Mouse (Mus musculus) cerebellum, adult 11-12 months (tissue): Measurements from ENCODE around the gene Vmn1r14.
"Not testable (repeated sequence)": the region's sequence is repeated elsewhere in the genome, so short reads cannot be mapped to it uniquely, and the experiment has no call there.

Experiments
- DNase-seq: peaks from one replicate; pipeline ENCODE4 v3.0.0; 2022

Gene Vmn1r14

GRCm38 (mm10) chr6:57231386-57231785, at the start of gene Vmn1r14:
Gene Vmn1r14, plus strand, starts transcription at chr6:57231686.
- DNase-seq: no peak

- not testable (repeated sequence) for DNase-seq
Measured at GRCm38 (mm10) chr6:57190016-57190415, 41.5 kb upstream of the Vmn1r14 start.

DNA sequence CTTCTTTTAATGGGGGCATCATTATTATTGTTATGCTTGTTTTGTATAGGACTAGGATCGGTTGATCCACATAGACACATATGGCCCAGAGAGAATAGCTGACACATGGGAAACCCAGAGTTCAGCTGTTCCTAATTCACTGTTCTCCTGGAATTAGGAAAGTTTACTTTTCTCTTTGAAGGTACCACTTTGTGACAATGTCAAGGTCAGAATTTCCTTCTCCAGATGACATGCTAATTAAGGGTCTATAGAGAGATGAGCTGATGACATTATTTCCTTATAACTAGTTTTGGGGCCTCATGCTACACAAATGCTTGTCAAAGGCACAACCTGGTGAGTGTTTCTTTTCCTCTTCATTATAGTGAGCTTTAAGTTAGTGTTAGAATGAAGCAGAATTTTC, 28.5 kb upstream of the Vmn1r14 start, which contains the start of gene Vmn1r13:
Vmn1r13 (plus strand) TSS at position 301 of the 400 bp plus-strand sequence.
- not testable (repeated sequence) for DNase-seq

DNA sequence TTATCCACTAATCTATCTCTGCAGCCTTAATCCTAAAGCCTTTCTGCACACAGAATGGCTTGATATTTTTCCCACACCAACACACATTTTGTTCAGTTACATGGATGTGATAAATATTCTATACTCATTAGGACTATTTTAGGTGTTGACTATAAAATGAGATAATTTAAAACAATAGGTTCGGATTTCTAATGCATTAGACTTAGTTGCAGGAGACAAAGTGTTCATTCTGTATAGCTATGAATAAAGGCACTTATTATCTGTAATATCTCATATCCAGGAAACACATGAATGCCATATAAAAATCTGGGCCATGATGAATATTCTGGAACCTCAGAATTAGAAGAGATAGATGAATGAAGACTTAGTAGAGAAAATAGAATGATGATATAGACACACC, 26.2 kb downstream of the Vmn1r14 start, which contains the start of gene Vmn1r15:
Vmn1r15 (plus strand) TSS at position 301 of the 400 bp plus-strand sequence.
- no peak for DNase-seq

GRCm38 (mm10) chr6:57260990-57261389, 29.5 kb downstream of the Vmn1r14 start:
- DNase-seq: no peak

DNA sequence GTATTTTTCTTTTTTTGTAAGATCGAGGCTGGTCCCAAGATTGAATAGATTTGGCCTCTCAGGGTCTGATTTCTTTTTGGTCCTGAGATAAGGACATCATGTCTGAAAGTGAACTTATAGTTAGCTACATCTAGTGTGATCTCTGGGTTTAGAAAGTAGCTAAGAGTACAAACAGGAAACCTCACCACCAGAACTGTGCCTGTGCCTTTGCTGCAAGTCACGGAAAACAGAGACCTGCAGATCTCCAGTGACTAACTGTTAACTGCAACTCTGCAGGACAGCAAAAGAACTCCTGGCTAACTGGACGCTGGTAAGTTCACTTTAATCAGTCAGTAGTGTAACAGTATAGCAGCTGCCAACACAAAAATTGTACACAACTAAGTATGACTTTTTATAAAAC, 40.4 kb downstream of the Vmn1r14 start:
- DNase-seq: no peak

GRCm38 (mm10) chr6:57272517-57272916, 41.0 kb downstream of the Vmn1r14 start:
- no peak for DNase-seq

DNA sequence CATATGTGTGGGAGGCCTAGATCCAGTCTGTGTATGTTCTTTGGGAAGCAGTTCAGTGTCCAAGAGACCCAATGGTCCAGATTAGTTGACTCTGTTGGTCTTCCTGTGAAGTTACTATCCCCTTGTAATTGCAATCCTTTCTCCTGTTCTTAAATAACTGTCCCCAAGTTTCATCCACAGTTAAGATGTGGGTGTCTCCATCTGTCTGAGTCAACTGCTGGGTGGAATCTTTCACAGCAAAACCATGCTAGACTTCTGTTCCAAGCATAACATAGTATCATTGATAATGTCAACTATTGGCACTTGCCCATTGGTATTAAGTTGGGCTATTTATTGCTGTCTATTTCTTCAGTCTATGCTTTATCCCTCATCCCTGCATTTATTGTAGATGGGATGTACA, 47.5 kb downstream of the Vmn1r14 start:
- no peak for DNase-seq
